Mouse (Mus musculus) B cell, adult 67 days (primary cell): ENCODE results near the gene Sult2a1. TPM values are rescaled to one million over a fixed set of nuclear protein-coding genes. Genes with fewer than 3 reads are reported as not detected.

Experiments
- total RNA-seq, 2 experiments: library from RNA; stranded (reverse); gene quantifications; 4 replicates each; pipeline ENCODE4 v1.2.4; 2023

Sult2a1 gene
- total RNA-seq: not detected

GRCm38 (mm10) chr7:13837309-13837708, at the start of gene Sult2a1:
Gene Sult2a1, minus strand, starts transcription at chr7:13837409.

Other genes starting within 250 kb of the Sult2a1 start
- not detected for gene Sult2a5, start 213.4 kb downstream of the Sult2a1 start, total RNA-seq
- gene Sult2a2, start 103.9 kb downstream of the Sult2a1 start, total RNA-seq: not detected
- not detected for gene Sult2a4, start 152.2 kb upstream of the Sult2a1 start, total RNA-seq